Mouse (Mus musculus): Measurements from ENCODE around the gene Eif4e.

GRCm38 (mm10) chr3:138549045-138549444 lies 23.1 kb downstream of the Eif4e start:
- no peak for TF ChIP-seq POLR2A (IDR thresholded peaks at IDR 0.05; ENCODE audit: low read depth, low read length)
- TF ChIP-seq CTCF (IDR thresholded peaks at IDR 0.05; ENCODE audit: borderline replicate concordance, insufficient read depth, low read length) = no peak
